Mouse (Mus musculus): ENCODE results near the gene Por. TPM values are rescaled to one million over a fixed set of nuclear protein-coding genes. Genes with fewer than 3 reads are reported as not detected.

The Por gene
- polyA plus RNA-seq, 1 experiment = 98.0 TPM

- Histone ChIP-seq H3K4me1 (ENCODE audit: control insufficient read depth, insufficient read depth, low read length) (peaks cover 6% of the 10 kb centered on the region; the same call in 1 of the 2 replicates), H3K27ac (ENCODE audit: insufficient read depth, low read length) (no peak overlapping the region), H3K4me3 (ENCODE audit: insufficient read depth, low read length) (no peak overlapping the region)
- TF ChIP-seq CTCF (IDR thresholded peaks at IDR 0.05; ENCODE audit: extremely low read depth, insufficient read depth, low read length) (no peak), POLR2A (IDR thresholded peaks at IDR 0.05; ENCODE audit: extremely low read depth, insufficient read depth, low read length) (no peak)
These were observed 1.0 kb downstream of the Por start for GRCm38 (mm10) chr5:135670881-135671280.

- Histone ChIP-seq H3K4me3 (ENCODE audit: insufficient read depth, low read length) (no peak overlapping the region), H3K4me1 (ENCODE audit: control insufficient read depth, insufficient read depth, low read length) (peaks cover 6% of the 10 kb centered on the region; the same call in 1 of the 2 replicates), H3K27ac (ENCODE audit: insufficient read depth, low read length) (no peak overlapping the region)
- no peak for TF ChIP-seq CTCF (IDR thresholded peaks at IDR 0.05; ENCODE audit: extremely low read depth, insufficient read depth, low read length)
- no peak for TF ChIP-seq POLR2A (IDR thresholded peaks at IDR 0.05; ENCODE audit: extremely low read depth, insufficient read depth, low read length)
These were observed 2.7 kb downstream of the Por start for GRCm38 (mm10) chr5:135672509-135672908.

GRCm38 (mm10) chr5:135672980-135673379 lies 3.1 kb downstream of the Por start:
- Histone ChIP-seq H3K27ac (ENCODE audit: insufficient read depth, low read length) (no peak overlapping the region), H3K4me1 (ENCODE audit: control insufficient read depth, insufficient read depth, low read length) (peaks cover 6% of the 10 kb centered on the region; the same call in 1 of the 2 replicates), H3K4me3 (ENCODE audit: insufficient read depth, low read length) (no peak overlapping the region)
- TF ChIP-seq CTCF (IDR thresholded peaks at IDR 0.05; ENCODE audit: extremely low read depth, insufficient read depth, low read length) = no peak
- TF ChIP-seq POLR2A (IDR thresholded peaks at IDR 0.05; ENCODE audit: extremely low read depth, insufficient read depth, low read length) = no peak

GRCm38 (mm10) chr5:135674349-135674775 lies 4.5 kb downstream of the Por start:
- no peak overlapping the region for H3K4me3 ChIP-seq (ENCODE audit: insufficient read depth, low read length)
- H3K27ac ChIP-seq (ENCODE audit: insufficient read depth, low read length) = no peak overlapping the region
- TF ChIP-seq POLR2A (IDR thresholded peaks at IDR 0.05; ENCODE audit: extremely low read depth, insufficient read depth, low read length) (no peak), CTCF (IDR thresholded peaks at IDR 0.05; ENCODE audit: extremely low read depth, insufficient read depth, low read length) (no peak)
- H3K4me1 ChIP-seq (ENCODE audit: control insufficient read depth, insufficient read depth, low read length) = peaks cover 6% of the 10 kb centered on the region; the same call in 1 of the 2 replicates

- no peak for TF ChIP-seq CTCF (IDR thresholded peaks at IDR 0.05; ENCODE audit: extremely low read depth, insufficient read depth, low read length)
- TF ChIP-seq POLR2A (IDR thresholded peaks at IDR 0.05; ENCODE audit: extremely low read depth, insufficient read depth, low read length) = 0 out of 2 replicates have a peak, but pooled peaks have one; percentile 11
- Histone ChIP-seq H3K4me3 (ENCODE audit: insufficient read depth, low read length) (no peak overlapping the region; the same call in 1 of the 2 replicates), H3K4me1 (ENCODE audit: control insufficient read depth, insufficient read depth, low read length) (peaks cover 6% of the 10 kb centered on the region; the same call in 1 of the 2 replicates), H3K27ac (ENCODE audit: insufficient read depth, low read length) (0 out of 2 replicates have a peak overlapping the region, but pooled peaks have one; percentile 13)
These were observed 5.0 kb downstream of the Por start for GRCm38 (mm10) chr5:135674821-135675220.

GRCm38 (mm10) chr5:135676696-135677095 lies 6.9 kb downstream of the Por start:
- Histone ChIP-seq H3K27ac (ENCODE audit: insufficient read depth, low read length) (no peak overlapping the region), H3K4me3 (ENCODE audit: insufficient read depth, low read length) (no peak overlapping the region), H3K4me1 (ENCODE audit: control insufficient read depth, insufficient read depth, low read length) (peaks cover 6% of the 10 kb centered on the region; the same call in 1 of the 2 replicates)
- TF ChIP-seq CTCF (IDR thresholded peaks at IDR 0.05; ENCODE audit: extremely low read depth, insufficient read depth, low read length) (no peak), POLR2A (IDR thresholded peaks at IDR 0.05; ENCODE audit: extremely low read depth, insufficient read depth, low read length) (no peak)

GRCm38 (mm10) chr5:135677251-135677650 lies 7.4 kb downstream of the Por start:
- TF ChIP-seq POLR2A (IDR thresholded peaks at IDR 0.05; ENCODE audit: extremely low read depth, insufficient read depth, low read length) (no peak), CTCF (IDR thresholded peaks at IDR 0.05; ENCODE audit: extremely low read depth, insufficient read depth, low read length) (no peak)
- Histone ChIP-seq H3K4me1 (ENCODE audit: control insufficient read depth, insufficient read depth, low read length) (peaks cover 6% of the 10 kb centered on the region; the same call in 1 of the 2 replicates), H3K27ac (ENCODE audit: insufficient read depth, low read length) (no peak overlapping the region), H3K4me3 (ENCODE audit: insufficient read depth, low read length) (no peak overlapping the region)

GRCm38 (mm10) chr5:135678481-135678880 lies 8.6 kb downstream of the Por start:
- H3K4me1 ChIP-seq (ENCODE audit: control insufficient read depth, insufficient read depth, low read length) = peaks cover 6% of the 10 kb centered on the region; the same call in 1 of the 2 replicates
- no peak overlapping the region for H3K4me3 ChIP-seq (ENCODE audit: insufficient read depth, low read length)
- H3K27ac ChIP-seq (ENCODE audit: insufficient read depth, low read length) = no peak overlapping the region
- TF ChIP-seq POLR2A (IDR thresholded peaks at IDR 0.05; ENCODE audit: extremely low read depth, insufficient read depth, low read length) = no peak
- no peak for TF ChIP-seq CTCF (IDR thresholded peaks at IDR 0.05; ENCODE audit: extremely low read depth, insufficient read depth, low read length)

GRCm38 (mm10) chr5:135680967-135681545 lies 11.2 kb downstream of the Por start:
- Histone ChIP-seq H3K27ac (ENCODE audit: insufficient read depth, low read length) (no peak overlapping the region), H3K4me3 (ENCODE audit: insufficient read depth, low read length) (no peak overlapping the region), H3K4me1 (ENCODE audit: control insufficient read depth, insufficient read depth, low read length) (no peaks in the 10 kb centered on the region)
- TF ChIP-seq CTCF (IDR thresholded peaks at IDR 0.05; ENCODE audit: extremely low read depth, insufficient read depth, low read length) = no peak
- TF ChIP-seq POLR2A (IDR thresholded peaks at IDR 0.05; ENCODE audit: extremely low read depth, insufficient read depth, low read length) = no peak

GRCm38 (mm10) chr5:135682009-135682408 lies 12.2 kb downstream of the Por start:
- Histone ChIP-seq H3K27ac (ENCODE audit: insufficient read depth, low read length) (no peak overlapping the region), H3K4me3 (ENCODE audit: insufficient read depth, low read length) (no peak overlapping the region), H3K4me1 (ENCODE audit: control insufficient read depth, insufficient read depth, low read length) (no peaks in the 10 kb centered on the region)
- no peak for TF ChIP-seq POLR2A (IDR thresholded peaks at IDR 0.05; ENCODE audit: extremely low read depth, insufficient read depth, low read length)
- no peak for TF ChIP-seq CTCF (IDR thresholded peaks at IDR 0.05; ENCODE audit: extremely low read depth, insufficient read depth, low read length)

All from cortical plate, adult 2 months (tissue).